Mouse (Mus musculus) megakaryocyte, embryonic 14.5 days (primary cell): ENCODE measurements around the gene Lmna.

Experiments used
- FLI1 ChIP-seq: IDR thresholded peaks from 2 replicates; pipeline ENCODE4 v1.6.1; 2012; ENCODE audit warnings: low read length, inconsistent platforms, mixed read lengths
- GATA1 ChIP-seq: IDR thresholded peaks from 3 replicates; pipeline ENCODE4 v1.6.1; 2012; ENCODE audit warnings: mixed read lengths, low read length, inconsistent platforms, borderline replicate concordance

GRCm38 (mm10) chr3:88467116-88467824, 42.5 kb downstream of the Lmna start:
- TF ChIP-seq GATA1 (no peak), FLI1 (no peak)
